Mouse (Mus musculus) intestine, embryonic 16.5 days (tissue): ENCODE data around the gene Fam210b. TPM values are rescaled to one million over a fixed set of nuclear protein-coding genes. Genes with fewer than 3 reads are reported as not detected.

ENCODE experiments used
- ATAC-seq: fragments of 200-750 bp; cut with Nextera tagmentation; 2 replicates; pipeline ENCODE4 v1.8.0; 2017; ENCODE audit warnings: moderate TSS enrichment, moderate library complexity
- H3K27ac ChIP-seq: fragments of 300-500 bp; sonication (generic); 2 replicates; pipeline ENCODE4 v1.5.1; 2014; ENCODE audit warnings: mild to moderate bottlenecking, low read length
- H3K27me3 ChIP-seq: fragments of 300-500 bp; sonication (generic); replicated peaks from 2 replicates; pipeline ENCODE4 v1.6.1; 2014; ENCODE audit warnings: low read length, control low read depth, mixed read lengths; ENCODE audit not compliant: control insufficient read depth, insufficient read depth
- H3K36me3 ChIP-seq: fragments of 300-500 bp; sonication (generic); 2 replicates; pipeline ENCODE4 v1.6.1; 2014; ENCODE audit warnings: low read length, control low read depth; ENCODE audit not compliant: control insufficient read depth, insufficient read depth
- H3K4me1 ChIP-seq: fragments of 300-500 bp; sonication (generic); 2 replicates; pipeline ENCODE4 v1.6.1; 2014; ENCODE audit warnings: low read length, control low read depth, mixed read lengths; ENCODE audit not compliant: control insufficient read depth, insufficient read depth
- H3K4me2 ChIP-seq: fragments of 300-500 bp; sonication (generic); 2 replicates; pipeline ENCODE4 v1.6.1; 2014; ENCODE audit warnings: low read depth, low read length, control low read depth
- H3K4me3 ChIP-seq: fragments of 300-500 bp; sonication (generic); 2 replicates; pipeline ENCODE4 v1.5.1; 2014; ENCODE audit warnings: mild to moderate bottlenecking, low read length
- H3K9ac ChIP-seq: fragments of 300-500 bp; sonication (generic); 2 replicates; pipeline ENCODE4 v1.6.1; 2014; ENCODE audit warnings: low read depth, low read length
- H3K9me3 ChIP-seq: fragments of 300-500 bp; sonication (generic); 2 replicates; pipeline ENCODE4 v1.6.1; 2016; ENCODE audit warnings: low read length, control low read depth; ENCODE audit not compliant: control insufficient read depth
- WGBS: fragments of 180-500 bp; shearing (Covaris S2); extraction: QIAGEN DNeasy Blood & Tissue Kit; methylation state at CpG from one replicate; pipeline ENCODE4 v1.1.7; 2014; 5-methylcytosine and 5-hydroxymethylcytosine counted together
- polyA plus RNA-seq: library from polyadenylated mRNA; unstranded; fragments of >200 nt; fragmentation: Nextera tagmentation; extraction: Ambion mirVana; gene quantifications from 2 replicates; pipeline ENCODE4 v1.2.1, GENCODE M21; 2015

Fam210b gene
- polyA plus RNA-seq, 1 experiment from 2014 or later, result 16.6 TPM

GRCm38 (mm10) chr2:172371258-172371657 is 25.9 kb downstream of the Fam210b start:
- Histone ChIP-seq H3K36me3 (peaks cover 22% of the 10 kb centered on the region; the same call in 1 of the 2 replicates), H3K4me3 (peak overlapping the region; percentile 98), H3K27me3 (no peaks in the 10 kb centered on the region), H3K9me3 (no peaks in the 10 kb centered on the region), H3K27ac (peak overlapping the region; percentile 77), H3K4me1 (peaks cover 22% of the 10 kb centered on the region), H3K4me2 (peak overlapping the region; percentile 74), H3K9ac (peak overlapping the region; percentile 98)
- peak; percentile 1; the same call in 1 of the 2 replicates for ATAC-seq
- WGBS, result 0% methylated on average over 11 of the region's 11 CpGs

DNA sequence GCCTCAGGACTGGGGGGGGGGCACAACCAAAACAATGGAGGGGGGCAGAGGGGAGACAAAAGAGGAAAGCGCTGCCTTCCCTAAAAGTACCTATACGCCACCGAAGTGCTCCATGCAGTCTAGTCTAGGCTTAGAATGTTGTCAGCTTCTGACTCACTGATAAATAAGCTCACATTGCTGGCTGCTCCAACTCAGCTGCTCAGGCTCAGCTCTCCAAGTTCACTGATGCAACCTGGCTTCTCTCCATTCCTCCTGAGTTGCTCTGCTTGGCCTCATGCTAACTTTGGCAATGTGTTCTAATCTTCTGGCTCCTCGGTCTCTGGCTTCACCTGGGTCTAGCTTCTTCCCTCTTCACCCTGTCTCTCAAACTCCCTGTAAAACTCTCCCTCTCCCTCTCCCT is 31.2 kb downstream of the Fam210b start:
- no peak overlapping the region for H3K4me2 ChIP-seq
- no peak overlapping the region for H3K27ac ChIP-seq
- no peak for ATAC-seq
- H3K9ac ChIP-seq, result no peak overlapping the region
- H3K9me3 ChIP-seq, result no peaks in the 10 kb centered on the region
- WGBS, result 87% methylated on average over 4 of the region's 4 CpGs
- peaks cover 6% of the 10 kb centered on the region for H3K4me1 ChIP-seq
- H3K4me3 ChIP-seq, result no peak overlapping the region
- H3K27me3 ChIP-seq, result no peaks in the 10 kb centered on the region
- peaks cover 41% of the 10 kb centered on the region for H3K36me3 ChIP-seq

- H3K9ac ChIP-seq, result no peak overlapping the region
- no peak overlapping the region for H3K4me3 ChIP-seq
- ATAC-seq, result no peak
- H3K27ac ChIP-seq, result no peak overlapping the region
- peaks cover 46% of the 10 kb centered on the region for H3K36me3 ChIP-seq
- H3K4me2 ChIP-seq, result no peak overlapping the region
- no peaks in the 10 kb centered on the region for H3K27me3 ChIP-seq
- WGBS, result 62% methylated on average over 5 of the region's 5 CpGs
- peaks cover under 1% of the 10 kb centered on the region; the same call in 1 of the 2 replicates for H3K4me1 ChIP-seq
- H3K9me3 ChIP-seq, result no peaks in the 10 kb centered on the region
Measured at GRCm38 (mm10) chr2:172376999-172377515, 31.7 kb downstream of the Fam210b start.

GRCm38 (mm10) chr2:172378332-172378731 is 33.0 kb downstream of the Fam210b start:
- H3K4me2 ChIP-seq, result no peak overlapping the region
- no peak overlapping the region for H3K27ac ChIP-seq
- H3K27me3 ChIP-seq, result no peaks in the 10 kb centered on the region
- ATAC-seq, result 0 out of 2 replicates have a peak, but pooled peaks have one; percentile 40
- 73% methylated on average over 7 of the region's 7 CpGs for WGBS
- H3K36me3 ChIP-seq, result peaks cover 47% of the 10 kb centered on the region
- H3K9ac ChIP-seq, result no peak overlapping the region
- H3K4me3 ChIP-seq, result no peak overlapping the region
- H3K4me1 ChIP-seq, result no peaks in the 10 kb centered on the region
- H3K9me3 ChIP-seq, result no peaks in the 10 kb centered on the region

DNA sequence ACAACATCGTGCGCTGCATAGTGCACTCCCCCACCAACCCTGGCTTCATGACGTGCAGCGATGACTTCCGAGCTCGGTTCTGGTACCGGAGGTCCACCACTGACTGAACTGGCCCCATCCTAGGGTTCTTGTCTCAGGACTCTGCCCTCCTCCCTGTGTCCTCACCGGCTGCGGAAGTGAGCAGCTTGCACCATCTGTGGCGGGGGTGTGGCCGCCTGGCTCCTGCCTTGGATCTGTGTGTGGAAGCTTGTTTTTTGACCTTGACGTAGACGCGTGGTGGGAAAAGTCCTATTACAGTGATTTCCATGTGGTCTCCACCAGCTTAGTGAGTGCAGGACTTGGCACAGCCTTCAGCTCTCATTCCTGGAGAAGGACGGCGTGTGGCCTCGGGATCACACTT is 35.1 kb downstream of the Fam210b start:
- no peak overlapping the region for H3K4me2 ChIP-seq
- H3K36me3 ChIP-seq, result peaks cover 39% of the 10 kb centered on the region
- H3K27ac ChIP-seq, result no peak overlapping the region
- no peak overlapping the region for H3K9ac ChIP-seq
- no peaks in the 10 kb centered on the region for H3K27me3 ChIP-seq
- no peak overlapping the region for H3K4me3 ChIP-seq
- 91% methylated on average over 17 of the region's 17 CpGs for WGBS
- no peaks in the 10 kb centered on the region for H3K4me1 ChIP-seq
- no peaks in the 10 kb centered on the region for H3K9me3 ChIP-seq
- ATAC-seq, result no peak

DNA sequence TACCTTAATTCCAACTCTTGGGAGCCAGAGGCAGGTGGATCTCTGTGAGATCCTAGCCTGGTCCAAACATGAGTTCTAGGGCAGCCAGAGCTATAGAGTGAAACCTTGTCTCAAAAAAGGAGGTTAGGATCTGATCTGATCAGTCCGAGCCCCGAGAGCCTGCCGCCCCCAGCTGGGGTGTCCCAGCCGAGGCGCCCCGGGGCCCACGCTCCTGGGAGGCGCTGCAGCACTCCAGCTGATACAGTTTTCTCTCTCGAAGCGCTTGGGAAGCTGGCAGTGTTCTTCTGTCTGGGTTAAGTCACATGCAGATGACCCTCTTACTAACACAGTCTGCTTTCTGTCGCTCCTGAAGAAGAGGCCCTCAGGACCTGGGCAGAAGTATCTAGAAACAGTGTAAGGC is 36.0 kb downstream of the Fam210b start:
- Histone ChIP-seq H3K36me3 (peaks cover 35% of the 10 kb centered on the region), H3K9ac (no peak overlapping the region), H3K4me3 (no peak overlapping the region), H3K4me1 (no peaks in the 10 kb centered on the region), H3K27me3 (no peaks in the 10 kb centered on the region), H3K4me2 (no peak overlapping the region), H3K27ac (no peak overlapping the region), H3K9me3 (no peaks in the 10 kb centered on the region)
- ATAC-seq, result no peak
- WGBS, result 90% methylated on average over 11 of the region's 11 CpGs

- Histone ChIP-seq H3K4me3 (no peak overlapping the region), H3K36me3 (peaks cover 35% of the 10 kb centered on the region), H3K9me3 (no peaks in the 10 kb centered on the region), H3K4me2 (no peak overlapping the region), H3K27ac (no peak overlapping the region), H3K4me1 (no peaks in the 10 kb centered on the region), H3K9ac (no peak overlapping the region), H3K27me3 (no peaks in the 10 kb centered on the region)
- ATAC-seq, result no peak
- 92% methylated on average over 12 of the region's 12 CpGs for WGBS
Measured at GRCm38 (mm10) chr2:172381898-172382297, 36.5 kb downstream of the Fam210b start.

DNA sequence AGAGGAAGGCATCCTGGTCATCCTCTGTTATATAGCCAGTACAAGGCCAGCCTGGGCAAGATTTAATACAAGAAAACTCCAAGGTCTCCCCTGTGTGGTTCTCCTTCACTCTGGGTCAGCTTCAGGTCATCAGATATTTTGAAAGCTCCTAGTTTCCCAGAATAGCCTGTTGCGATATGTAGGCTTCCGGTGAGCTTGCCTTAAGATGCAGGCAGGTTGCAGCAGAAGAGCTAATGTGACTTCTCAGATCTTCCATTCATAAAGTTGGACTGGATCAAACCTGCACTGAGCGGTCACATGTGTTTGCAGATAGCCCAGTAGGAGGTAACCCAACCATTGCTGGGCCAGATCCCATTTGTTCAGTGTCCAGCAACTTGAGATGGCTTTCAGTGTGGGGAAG is 39.4 kb downstream of the Fam210b start:
- H3K9me3 ChIP-seq, result no peaks in the 10 kb centered on the region
- no peaks in the 10 kb centered on the region for H3K4me1 ChIP-seq
- 94% methylated on average over 3 of the region's 3 CpGs for WGBS
- peaks cover 22% of the 10 kb centered on the region for H3K36me3 ChIP-seq
- no peak overlapping the region for H3K9ac ChIP-seq
- no peak overlapping the region for H3K4me2 ChIP-seq
- no peak for ATAC-seq
- H3K27ac ChIP-seq, result no peak overlapping the region
- H3K4me3 ChIP-seq, result no peak overlapping the region
- no peaks in the 10 kb centered on the region for H3K27me3 ChIP-seq

DNA sequence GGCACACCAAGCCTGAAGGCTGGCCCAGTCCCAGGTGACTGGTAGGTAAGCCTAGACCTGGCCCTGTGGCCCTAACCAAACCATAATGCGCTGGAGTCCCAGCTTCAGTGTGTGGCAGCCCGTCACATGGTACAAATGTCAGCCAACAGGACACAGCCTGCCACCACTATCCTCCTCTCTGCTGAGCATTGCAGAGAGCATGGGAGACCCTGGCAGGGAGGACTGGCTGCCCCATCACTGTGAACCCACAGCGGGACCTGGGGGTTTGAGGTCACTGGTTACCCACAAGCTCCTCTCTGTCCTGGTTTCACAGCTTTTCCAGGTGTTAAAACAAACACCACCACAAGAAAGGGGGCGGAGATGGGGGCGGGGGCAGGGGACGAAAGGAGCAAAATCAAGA is 45.0 kb downstream of the Fam210b start:
- 21% methylated on average over 6 of the region's 6 CpGs for WGBS

DNA sequence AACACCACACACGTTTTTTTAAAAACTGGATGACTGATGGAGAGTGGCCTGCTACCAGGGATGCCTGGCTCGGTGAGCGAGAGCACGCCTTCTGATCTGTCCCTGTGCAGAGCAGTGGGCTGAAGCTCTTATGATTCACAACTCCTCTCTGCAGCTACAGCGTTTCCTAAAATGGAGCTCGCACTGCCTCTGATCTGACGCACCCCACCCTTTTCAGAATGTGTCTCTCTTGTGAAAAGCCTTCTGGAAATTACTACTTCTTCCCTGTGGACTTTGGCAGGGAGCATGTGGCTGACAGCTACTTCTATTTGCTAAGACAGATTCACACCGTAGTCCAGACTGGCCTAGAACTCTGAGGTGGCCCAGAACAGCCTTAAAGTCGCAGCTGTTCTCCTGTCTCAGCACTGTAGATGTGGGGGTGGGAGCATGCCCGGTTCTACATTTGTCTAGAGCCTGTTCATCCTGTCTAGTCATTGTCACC is 46.7 kb downstream of the Fam210b start:
- Histone ChIP-seq H3K9ac (no peak overlapping the region), H3K4me3 (no peak overlapping the region), H3K9me3 (no peaks in the 10 kb centered on the region), H3K4me1 (no peaks in the 10 kb centered on the region), H3K27me3 (no peaks in the 10 kb centered on the region), H3K4me2 (no peak overlapping the region), H3K27ac (no peak overlapping the region), H3K36me3 (no peaks in the 10 kb centered on the region)
- ATAC-seq, result peak; percentile 67
- WGBS, result 47% methylated on average over 10 of the region's 10 CpGs

More for the DNA sequence above, 45.0 kb downstream of the Fam210b start:
- H3K9me3 ChIP-seq, result no peaks in the 10 kb centered on the region
- H3K36me3 ChIP-seq, result no peaks in the 10 kb centered on the region
- ATAC-seq, result no peak
- H3K4me1 ChIP-seq, result no peaks in the 10 kb centered on the region
- no peak overlapping the region for H3K27ac ChIP-seq
- H3K4me3 ChIP-seq, result no peak overlapping the region
- no peak overlapping the region for H3K9ac ChIP-seq
- no peaks in the 10 kb centered on the region for H3K27me3 ChIP-seq
- H3K4me2 ChIP-seq, result no peak overlapping the region
